Mouse (Mus musculus) bone marrow, adult 2 months (tissue): ENCODE data around the gene Tmem87a.

Experiments
- CTCF ChIP-seq: fragments of 200-500 bp; IDR thresholded peaks from 2 replicates; pipeline ENCODE4 v1.5.1; 2011; ENCODE audit warnings: low read length, control low read depth; ENCODE audit not compliant: control insufficient read depth, insufficient read depth
- POLR2A ChIP-seq: fragments of 200-500 bp; IDR thresholded peaks from 2 replicates; pipeline ENCODE4 v1.6.1; 2011; ENCODE audit warnings: low read depth, mild to moderate bottlenecking, control low read depth, low read length, borderline replicate concordance; ENCODE audit not compliant: control insufficient read depth

DNA sequence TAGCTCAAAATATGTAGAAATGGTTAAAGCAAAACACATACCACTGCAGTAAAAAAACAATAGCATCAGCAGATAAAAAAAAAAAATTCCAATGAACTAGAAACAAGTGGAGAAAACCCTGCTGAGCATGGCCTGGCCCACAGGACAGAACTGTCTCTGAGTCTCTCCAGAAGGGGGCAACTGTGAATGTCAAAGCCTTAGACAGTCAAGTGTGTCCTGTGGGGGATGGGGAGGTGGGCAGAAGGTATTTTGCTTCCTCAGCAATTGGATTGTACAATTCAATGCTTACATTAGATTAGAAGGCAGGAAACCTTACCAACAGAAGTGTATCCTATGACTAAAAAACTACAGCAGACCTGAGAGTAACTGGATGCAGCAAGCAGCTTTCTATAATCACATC lies 11.5 kb downstream of the Tmem87a start:
- no peak for TF ChIP-seq CTCF
- no peak for TF ChIP-seq POLR2A
